Mouse (Mus musculus) midbrain, embryonic 14.5 days (tissue): ENCODE measurements around the gene Abcb1a. TPM values are rescaled to one million over a fixed set of nuclear protein-coding genes. Genes with fewer than 3 reads are reported as not detected.
"Not testable (repeated sequence)": the region's sequence is repeated elsewhere in the genome, so short reads cannot be mapped to it uniquely, and the experiment has no call there.

ENCODE experiments used
- ATAC-seq: fragments of 200-750 bp; cut with Nextera tagmentation; 2 replicates; pipeline ENCODE4 v1.8.0; 2017; ENCODE audit warnings: moderate number of reproducible peaks, moderate library complexity; ENCODE audit not compliant: low FRiP score, low TSS enrichment
- DNase-seq: peaks from one replicate; pipeline ENCODE4 v3.0.0-alpha.2; 2015
- H3K27ac ChIP-seq: fragments of 300-500 bp; sonication (generic); replicated peaks from 2 replicates; pipeline ENCODE4 v1.5.1; 2014; ENCODE audit warnings: mild to moderate bottlenecking, low read depth, low read length, moderate library complexity
- H3K27me3 ChIP-seq: fragments of 300-500 bp; sonication (generic); 2 replicates; pipeline ENCODE4 v1.6.1; 2014; ENCODE audit warnings: low read length, control low read depth, mixed read lengths; ENCODE audit not compliant: control insufficient read depth, insufficient read depth
- H3K36me3 ChIP-seq: fragments of 300-500 bp; sonication (generic); 2 replicates; pipeline ENCODE4 v1.6.1; 2014; ENCODE audit warnings: low read length, control low read depth; ENCODE audit not compliant: control insufficient read depth, insufficient read depth
- H3K4me1 ChIP-seq: fragments of 300-500 bp; sonication (generic); 2 replicates; pipeline ENCODE4 v1.6.1; 2014; ENCODE audit warnings: mild to moderate bottlenecking, antibody characterized with exemption, low read length, control low read depth; ENCODE audit not compliant: control insufficient read depth, insufficient read depth
- H3K4me2 ChIP-seq: fragments of 300-500 bp; sonication (generic); 2 replicates; pipeline ENCODE4 v1.6.1; 2014; ENCODE audit warnings: mild to moderate bottlenecking, low read length, moderate library complexity
- H3K4me3 ChIP-seq: fragments of 300-500 bp; sonication (generic); replicated peaks from 2 replicates; pipeline ENCODE4 v1.5.1; 2014; ENCODE audit warnings: low read depth, low read length
- H3K9ac ChIP-seq: fragments of 300-500 bp; sonication (generic); replicated peaks from 2 replicates; pipeline ENCODE4 v1.6.1; 2014; ENCODE audit warnings: mild to moderate bottlenecking, low read length, moderate library complexity
- H3K9me3 ChIP-seq: fragments of 300-500 bp; sonication (generic); 2 replicates; pipeline ENCODE4 v1.6.1; 2016; ENCODE audit warnings: low read length, control low read depth, mixed read lengths; ENCODE audit not compliant: control insufficient read depth
- WGBS: fragments of 180-500 bp; shearing (Covaris S2); extraction: QIAGEN DNeasy Blood & Tissue Kit; methylation state at CpG from one replicate; pipeline ENCODE4 v1.1.7; 2014; 5-methylcytosine and 5-hydroxymethylcytosine counted together
- polyA plus RNA-seq: library from polyadenylated mRNA; unstranded; fragments of >200 nt; fragmentation: Nextera tagmentation; extraction: Ambion mirVana; gene quantifications from 2 replicates; pipeline ENCODE4 v1.2.1, GENCODE M21; 2014

The Abcb1a gene
- polyA plus RNA-seq, 1 experiment from 2014 or later: 2.1 TPM

DNA sequence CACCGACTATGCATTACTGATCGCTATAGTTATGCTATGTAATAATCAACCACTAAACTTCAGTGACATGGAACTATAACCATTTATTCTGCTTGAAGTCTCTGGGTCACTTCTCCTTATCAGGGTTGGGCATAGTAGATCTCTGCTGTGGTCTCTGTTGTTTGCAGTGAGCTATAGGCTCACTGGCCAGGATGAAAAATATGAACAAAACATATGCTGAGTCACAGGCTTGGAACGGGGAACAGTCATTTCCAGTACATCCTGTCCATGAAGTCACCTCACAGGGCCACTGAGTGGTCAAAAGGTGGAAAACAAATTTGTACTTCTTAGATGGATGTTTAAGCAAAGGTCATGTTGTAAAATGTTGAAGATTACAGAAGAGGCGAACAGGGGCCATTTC is 77.2 kb downstream of the Abcb1a start:
- DNase-seq (no peak), ATAC-seq (no peak)
- H3K4me2 ChIP-seq: no peak overlapping the region
- H3K9me3 ChIP-seq: no peaks in the 10 kb centered on the region
- 95% methylated on average over 4 of the region's 4 CpGs for WGBS
- no peak overlapping the region for H3K27ac ChIP-seq
- no peaks in the 10 kb centered on the region for H3K36me3 ChIP-seq
- no peak overlapping the region for H3K4me3 ChIP-seq
- no peak overlapping the region for H3K9ac ChIP-seq
- H3K27me3 ChIP-seq: no peaks in the 10 kb centered on the region
- no peaks in the 10 kb centered on the region for H3K4me1 ChIP-seq

DNA sequence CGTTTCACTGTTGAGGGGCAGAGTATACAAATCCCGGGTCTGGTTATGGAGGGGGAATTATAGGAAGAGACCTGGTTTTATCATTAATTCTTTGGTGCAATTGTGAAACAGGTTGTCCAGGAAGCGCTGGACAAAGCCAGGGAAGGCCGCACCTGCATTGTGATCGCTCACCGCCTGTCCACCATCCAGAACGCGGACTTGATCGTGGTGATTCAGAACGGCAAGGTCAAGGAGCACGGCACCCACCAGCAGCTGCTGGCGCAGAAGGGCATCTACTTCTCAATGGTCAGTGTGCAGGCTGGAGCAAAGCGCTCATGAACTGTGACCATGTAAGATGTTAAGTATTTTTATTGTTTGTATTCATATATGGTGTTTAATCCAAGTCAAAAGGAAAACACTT is 87.4 kb downstream of the Abcb1a start:
- not testable (repeated sequence) for H3K4me1 ChIP-seq, H3K36me3 ChIP-seq, H3K4me3 ChIP-seq, H3K27me3 ChIP-seq, H3K9me3 ChIP-seq, H3K27ac ChIP-seq, ATAC-seq, DNase-seq, H3K9ac ChIP-seq, H3K4me2 ChIP-seq
- 96% methylated on average over 13 of the region's 13 CpGs for WGBS

GRCm38 (mm10) chr5:8772866-8773265 is 113.0 kb downstream of the Abcb1a start:
- Histone ChIP-seq H3K9ac (no peak overlapping the region), H3K4me1 (no peaks in the 10 kb centered on the region), H3K4me2 (no peak overlapping the region), H3K27ac (no peak overlapping the region), H3K36me3 (no peaks in the 10 kb centered on the region), H3K9me3 (no peaks in the 10 kb centered on the region), H3K4me3 (no peak overlapping the region), H3K27me3 (no peaks in the 10 kb centered on the region)
- 64% methylated on average over 3 of the region's 3 CpGs for WGBS
- DNase-seq (no peak), ATAC-seq (no peak)

GRCm38 (mm10) chr5:8778311-8778710 is 118.4 kb downstream of the Abcb1a start:
- ATAC-seq (no peak), DNase-seq (no peak)
- H3K27ac ChIP-seq: no peak overlapping the region
- no peaks in the 10 kb centered on the region for H3K27me3 ChIP-seq
- no peak overlapping the region for H3K4me2 ChIP-seq
- no peak overlapping the region for H3K9ac ChIP-seq
- H3K9me3 ChIP-seq: no peaks in the 10 kb centered on the region
- H3K4me3 ChIP-seq: no peak overlapping the region
- no peaks in the 10 kb centered on the region for H3K36me3 ChIP-seq
- no peaks in the 10 kb centered on the region for H3K4me1 ChIP-seq
- WGBS: 89% methylated on average over 2 of the region's 2 CpGs

GRCm38 (mm10) chr5:8778751-8779150 is 118.9 kb downstream of the Abcb1a start:
- ATAC-seq: no peak
- Histone ChIP-seq H3K9ac (no peak overlapping the region), H3K36me3 (no peaks in the 10 kb centered on the region), H3K27me3 (no peaks in the 10 kb centered on the region), H3K4me3 (no peak overlapping the region), H3K4me2 (no peak overlapping the region), H3K4me1 (no peaks in the 10 kb centered on the region), H3K27ac (no peak overlapping the region), H3K9me3 (no peaks in the 10 kb centered on the region)
- no peak for DNase-seq
- 90% methylated on average over 2 of the region's 2 CpGs for WGBS

DNA sequence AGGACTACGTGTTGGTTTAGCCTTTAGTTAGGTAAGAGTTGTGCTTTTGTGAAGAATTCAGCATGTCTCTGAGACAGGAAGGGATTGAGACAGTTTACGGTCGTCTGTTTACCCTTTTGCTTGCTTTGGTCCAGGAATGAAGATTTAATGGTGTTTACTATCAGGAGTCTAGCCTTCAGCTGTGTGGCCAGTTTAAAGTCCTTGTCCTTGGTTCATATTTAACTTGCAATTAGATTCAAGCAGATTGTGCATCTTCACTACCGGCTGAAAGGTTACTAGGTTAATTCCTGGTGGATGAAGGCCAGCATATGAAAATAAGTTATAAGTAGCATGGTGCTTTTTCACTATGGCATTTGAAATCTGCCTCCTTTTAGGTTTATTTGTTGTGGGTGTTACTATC is 132.4 kb downstream of the Abcb1a start:
- no peak for ATAC-seq
- Histone ChIP-seq H3K4me3 (no peak overlapping the region), H3K9me3 (no peaks in the 10 kb centered on the region), H3K36me3 (no peaks in the 10 kb centered on the region), H3K4me1 (no peaks in the 10 kb centered on the region), H3K27me3 (no peaks in the 10 kb centered on the region), H3K4me2 (no peak overlapping the region), H3K9ac (no peak overlapping the region), H3K27ac (no peak overlapping the region)
- no peak for DNase-seq
- 82% methylated on average over 4 of the region's 4 CpGs for WGBS

Other genes starting within 250 kb of the Abcb1a start
- 13.4 and 20.8 TPM in 2 replicates for gene Dbf4, start 237.4 kb upstream of the Abcb1a start, polyA plus RNA-seq
- 7.5 and 10.6 TPM in 2 replicates for gene Slc25a40, start 237.2 kb upstream of the Abcb1a start, polyA plus RNA-seq
- 49.2 and 59.9 TPM in 2 replicates for gene Rundc3b, start 37.1 kb upstream of the Abcb1a start, polyA plus RNA-seq
- gene Abcb1b, start 138.1 kb downstream of the Abcb1a start, polyA plus RNA-seq: 0.55 and 0.87 TPM in 2 replicates
- gene Abcb4, start 233.6 kb downstream of the Abcb1a start, polyA plus RNA-seq: 0.65 and 1.1 TPM in 2 replicates